Mouse (Mus musculus) E14TG2a.4 (cell line): ENCODE data around the gene Unc5c.

Source experiments
- H3K27me3 ChIP-seq: 2 replicates; pipeline ENCODE4 v1.6.1; 2014; ENCODE audit warnings: low read length, control low read depth; ENCODE audit not compliant: insufficient read depth
- H3K36me3 ChIP-seq: 2 replicates; pipeline ENCODE4 v1.6.1; 2014; ENCODE audit warnings: low read length, control low read depth; ENCODE audit not compliant: insufficient read depth
- H3K4me1 ChIP-seq: replicated peaks from 2 replicates; pipeline ENCODE4 v1.6.1; 2014; ENCODE audit warnings: low read depth, low read length, control low read depth
- H3K4me3 ChIP-seq: replicated peaks from 2 replicates; pipeline ENCODE4 v1.5.1; 2014; ENCODE audit warnings: mild to moderate bottlenecking, low read length
- H3K9me3 ChIP-seq: 2 replicates; pipeline ENCODE4 v1.6.1; 2014; ENCODE audit warnings: low read length, control low read depth
- CTCF ChIP-seq: conservative IDR thresholded peaks from 2 replicates; pipeline ENCODE4 v1.5.1; 2014; ENCODE audit warnings: low read length
- NANOG ChIP-seq: IDR thresholded peaks from 2 replicates; pipeline ENCODE4 v1.6.1; 2014; ENCODE audit warnings: borderline replicate concordance, low read length, mixed read lengths
- POU5F1 ChIP-seq: IDR thresholded peaks from 2 replicates; pipeline ENCODE4 v1.6.1; 2014; ENCODE audit warnings: low read length, borderline replicate concordance

The Unc5c gene

DNA sequence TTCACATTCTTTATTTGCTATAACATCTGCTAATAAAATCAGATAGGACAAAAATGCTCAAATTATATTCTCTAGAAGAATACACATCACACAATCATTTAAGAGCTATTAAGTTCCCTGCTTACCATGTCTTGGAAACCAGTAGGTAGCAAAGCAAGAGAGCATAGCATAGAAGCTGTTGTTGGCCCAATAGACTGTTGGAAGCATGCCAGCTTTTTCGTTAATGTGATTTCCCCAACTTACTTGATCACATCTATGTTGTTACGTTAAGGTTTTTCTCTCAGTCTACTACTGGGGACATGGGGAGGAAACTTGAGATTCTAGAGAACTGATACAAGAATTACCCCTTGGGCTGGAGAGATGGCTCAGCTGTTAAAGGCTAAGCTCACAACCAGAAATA is 133.0 kb downstream of the Unc5c start:
- no peak for TF ChIP-seq NANOG
- TF ChIP-seq POU5F1, result no peak
- no peak for TF ChIP-seq CTCF
- H3K36me3 ChIP-seq, result no peaks in the 10 kb centered on the region

DNA sequence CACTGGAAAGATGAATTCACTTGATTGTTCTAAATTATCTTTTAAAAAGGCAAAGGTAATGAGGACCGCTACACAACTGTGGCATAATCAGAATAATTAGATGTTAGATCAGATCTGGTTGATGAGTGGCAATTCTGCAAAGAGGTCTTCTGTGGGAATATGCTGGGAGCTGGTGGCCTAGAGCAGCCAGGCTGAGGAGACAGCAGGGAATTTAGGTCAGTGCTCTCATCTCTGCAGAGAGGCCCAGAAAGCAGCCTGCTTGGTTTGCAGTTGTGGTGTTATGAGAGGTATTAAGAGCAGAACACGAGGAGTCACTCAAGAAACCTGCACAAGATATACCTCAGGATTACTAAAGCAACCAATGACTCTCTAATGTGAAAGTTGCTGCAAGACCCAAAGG is 133.9 kb downstream of the Unc5c start:
- H3K4me1 ChIP-seq, result peaks cover 11% of the 10 kb centered on the region
- H3K36me3 ChIP-seq, result no peaks in the 10 kb centered on the region
- no peaks in the 10 kb centered on the region for H3K9me3 ChIP-seq
- no peak overlapping the region for H3K4me3 ChIP-seq
- TF ChIP-seq POU5F1, result no peak
- no peak for TF ChIP-seq CTCF
- no peak for TF ChIP-seq NANOG
- no peaks in the 10 kb centered on the region for H3K27me3 ChIP-seq

More for the DNA sequence above, 133.0 kb downstream of the Unc5c start:
- Histone ChIP-seq H3K4me3 (no peak overlapping the region), H3K9me3 (no peaks in the 10 kb centered on the region), H3K4me1 (peaks cover 8% of the 10 kb centered on the region), H3K27me3 (no peaks in the 10 kb centered on the region)

DNA sequence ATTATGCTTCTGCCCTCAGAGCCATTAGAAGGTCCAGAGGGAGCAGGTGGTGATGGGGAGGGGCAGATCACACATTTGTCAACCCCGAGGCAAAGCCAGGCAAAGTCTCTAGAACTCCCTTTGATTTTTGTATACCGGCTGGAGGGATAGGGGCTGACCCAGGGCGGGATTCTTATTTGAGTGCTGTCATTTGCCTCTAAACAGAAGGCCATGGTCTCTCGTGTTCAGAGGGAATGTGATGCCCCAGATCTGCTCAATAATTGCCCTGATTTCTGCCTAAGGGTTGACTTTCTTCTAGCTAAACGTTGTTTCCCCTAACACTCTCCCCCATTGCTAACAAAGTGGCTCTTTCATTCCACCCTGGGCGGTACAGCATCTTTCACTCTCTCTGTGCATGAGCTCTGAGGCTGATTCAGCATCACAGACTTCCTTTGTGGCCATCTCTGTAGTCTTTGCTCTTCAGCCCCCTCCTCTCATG is 136.1 kb downstream of the Unc5c start:
- Histone ChIP-seq H3K27me3 (no peaks in the 10 kb centered on the region), H3K9me3 (no peaks in the 10 kb centered on the region), H3K36me3 (no peaks in the 10 kb centered on the region), H3K4me3 (no peak overlapping the region), H3K4me1 (0 out of 2 replicates have a peak, but pooled peaks cover 3% of the 10 kb centered on the region)
- no peak for TF ChIP-seq POU5F1
- no peak for TF ChIP-seq CTCF
- no peak for TF ChIP-seq NANOG

DNA sequence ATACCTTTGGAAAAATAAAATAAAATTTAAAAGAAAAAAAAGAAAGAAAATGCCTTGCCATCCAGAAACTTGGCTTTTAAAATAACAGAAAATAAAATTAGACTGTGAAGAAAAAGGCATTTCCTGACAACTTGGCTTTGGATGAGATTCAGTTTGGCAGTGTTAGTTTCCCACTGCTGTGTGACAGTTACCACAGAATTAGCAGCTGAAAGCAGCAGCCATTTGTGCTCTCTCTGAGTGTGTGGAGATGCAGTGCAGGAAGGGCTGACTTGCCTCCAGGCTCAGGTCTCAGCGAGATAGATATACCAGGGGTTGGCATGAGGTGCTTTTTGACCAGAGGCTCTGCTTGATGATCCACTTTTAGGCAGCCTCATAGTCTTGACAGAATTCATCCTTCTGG is 151.7 kb downstream of the Unc5c start:
- no peaks in the 10 kb centered on the region for H3K36me3 ChIP-seq
- H3K4me3 ChIP-seq, result no peak overlapping the region
- no peak for TF ChIP-seq NANOG
- no peak for TF ChIP-seq POU5F1
- no peak for TF ChIP-seq CTCF
- H3K27me3 ChIP-seq, result no peaks in the 10 kb centered on the region
- H3K9me3 ChIP-seq, result no peaks in the 10 kb centered on the region
- H3K4me1 ChIP-seq, result no peaks in the 10 kb centered on the region

DNA sequence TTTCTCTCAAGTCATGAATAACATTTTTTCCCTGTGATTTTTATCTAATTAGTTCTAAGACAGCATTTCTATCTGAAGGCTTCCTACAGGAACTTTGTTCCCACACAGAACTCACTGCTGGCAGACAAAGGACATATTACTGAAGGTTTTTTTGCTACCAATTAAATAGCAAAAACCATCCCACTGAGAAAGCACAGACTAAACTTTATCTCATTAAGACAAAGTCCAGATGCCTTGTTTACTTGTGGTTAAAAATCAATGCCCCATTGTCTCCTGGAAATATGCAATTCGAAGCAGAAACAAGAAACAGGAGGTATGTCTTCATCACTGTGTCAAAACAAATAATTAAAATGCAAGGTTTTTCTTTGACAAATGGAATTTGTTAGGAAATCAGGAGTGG is 153.7 kb downstream of the Unc5c start:
- no peaks in the 10 kb centered on the region for H3K9me3 ChIP-seq
- no peak for TF ChIP-seq CTCF
- TF ChIP-seq POU5F1, result no peak
- no peak for TF ChIP-seq NANOG
- no peak overlapping the region for H3K4me3 ChIP-seq

DNA sequence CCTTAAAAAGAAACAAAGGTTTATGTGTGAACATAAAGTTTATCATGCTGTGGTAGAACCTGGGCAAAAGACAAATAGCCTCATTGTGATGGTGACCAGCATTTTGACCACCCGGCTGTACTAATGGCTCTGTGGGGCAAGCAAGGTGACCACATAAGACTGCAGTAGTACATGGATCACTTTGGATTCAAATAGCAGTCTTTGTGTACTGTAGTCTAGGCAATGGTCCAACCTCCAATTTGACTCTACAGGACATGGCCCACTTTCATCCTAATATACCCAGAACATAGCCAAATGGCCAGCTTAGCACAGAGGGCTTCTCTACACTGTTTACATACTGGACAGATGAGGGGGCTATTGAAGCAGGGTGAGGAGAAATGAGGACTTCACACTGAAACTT is 156.5 kb downstream of the Unc5c start:
- H3K9me3 ChIP-seq, result no peaks in the 10 kb centered on the region
- H3K4me3 ChIP-seq, result no peak overlapping the region
- H3K36me3 ChIP-seq, result no peaks in the 10 kb centered on the region
- no peaks in the 10 kb centered on the region for H3K4me1 ChIP-seq
- H3K27me3 ChIP-seq, result no peaks in the 10 kb centered on the region
- TF ChIP-seq NANOG, result no peak
- TF ChIP-seq POU5F1, result no peak
- TF ChIP-seq CTCF, result no peak

More for the DNA sequence above, 153.7 kb downstream of the Unc5c start:
- Histone ChIP-seq H3K36me3 (no peaks in the 10 kb centered on the region), H3K4me1 (no peaks in the 10 kb centered on the region), H3K27me3 (no peaks in the 10 kb centered on the region)

DNA sequence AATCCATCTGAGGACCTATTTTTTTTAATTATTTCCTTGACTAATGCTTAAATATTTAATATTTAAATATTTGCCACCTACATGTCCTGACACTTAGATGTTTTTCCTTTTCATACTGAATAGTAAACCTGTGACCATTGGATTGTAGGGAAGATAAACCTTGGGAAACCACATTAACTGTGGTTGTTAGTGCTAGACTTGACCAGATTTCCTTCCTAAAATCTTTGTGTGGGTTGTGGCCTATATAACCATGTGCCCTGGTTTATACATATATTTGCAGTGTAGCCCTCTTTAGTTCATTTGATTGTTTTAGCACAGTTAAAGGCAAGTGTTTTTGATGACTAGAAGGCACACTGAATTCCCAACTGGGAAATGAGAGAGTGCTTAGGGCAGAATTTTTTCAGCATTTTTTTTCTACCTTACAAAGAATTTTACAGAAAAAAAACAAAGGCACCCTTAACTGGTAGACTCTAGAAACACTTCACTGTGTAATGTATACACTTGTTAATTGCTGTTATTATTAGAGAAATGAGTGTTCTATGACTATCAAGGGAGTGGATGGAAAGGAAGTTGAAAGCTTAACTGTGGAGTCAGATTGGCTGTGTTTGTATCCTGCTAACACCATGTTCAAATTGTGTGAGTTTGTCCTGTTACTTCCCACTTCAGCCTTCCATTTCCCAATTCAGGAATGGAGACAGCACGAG is 162.1 kb downstream of the Unc5c start:
- Histone ChIP-seq H3K4me1 (no peaks in the 10 kb centered on the region), H3K36me3 (no peaks in the 10 kb centered on the region), H3K27me3 (no peaks in the 10 kb centered on the region), H3K9me3 (no peaks in the 10 kb centered on the region), H3K4me3 (no peak overlapping the region)
- TF ChIP-seq NANOG (no peak), CTCF (no peak), POU5F1 (no peak)

DNA sequence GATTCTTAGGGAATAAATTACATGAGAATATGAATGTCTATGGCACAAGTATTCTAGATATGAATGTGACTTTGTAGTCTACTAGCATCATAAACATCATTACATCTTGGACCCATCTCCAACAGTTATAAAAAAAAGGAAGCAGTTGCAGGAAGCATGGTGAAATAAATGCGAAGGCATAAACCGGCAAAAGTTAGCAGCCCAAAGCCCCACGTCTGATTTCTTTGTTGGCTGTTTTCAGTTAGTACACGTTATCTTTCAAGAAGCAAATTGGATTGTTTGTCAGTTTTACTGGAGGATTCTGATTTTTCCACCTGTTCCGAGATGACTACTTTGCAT is 162.6 kb downstream of the Unc5c start:
- no peak for TF ChIP-seq NANOG
- no peak for TF ChIP-seq CTCF
- no peak for TF ChIP-seq POU5F1
- H3K36me3 ChIP-seq, result no peaks in the 10 kb centered on the region
- H3K4me3 ChIP-seq, result no peak overlapping the region
- H3K4me1 ChIP-seq, result no peaks in the 10 kb centered on the region
- H3K9me3 ChIP-seq, result no peaks in the 10 kb centered on the region
- no peaks in the 10 kb centered on the region for H3K27me3 ChIP-seq

DNA sequence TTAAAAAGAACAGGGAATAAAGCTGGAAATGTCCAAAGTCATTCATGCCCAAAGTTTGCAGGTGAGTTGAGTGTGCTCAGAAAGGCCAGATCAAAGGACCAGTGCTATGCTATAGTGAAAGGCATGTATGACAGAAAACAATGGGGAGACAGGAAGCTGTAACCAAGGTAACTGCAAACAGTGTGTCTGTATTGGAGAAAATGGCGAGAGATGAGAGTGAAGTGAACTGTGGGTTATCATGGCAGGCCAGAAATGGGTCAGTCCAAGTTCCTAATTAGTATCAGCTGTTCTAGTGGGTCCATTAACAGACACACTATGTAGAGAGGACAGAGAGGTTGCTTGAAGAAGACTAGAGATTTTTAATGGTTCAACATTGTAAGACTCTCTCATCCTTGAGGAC is 164.4 kb downstream of the Unc5c start:
- Histone ChIP-seq H3K4me3 (no peak overlapping the region), H3K27me3 (no peaks in the 10 kb centered on the region), H3K36me3 (no peaks in the 10 kb centered on the region), H3K9me3 (no peaks in the 10 kb centered on the region), H3K4me1 (no peaks in the 10 kb centered on the region)
- TF ChIP-seq NANOG (no peak), CTCF (no peak), POU5F1 (no peak)

DNA sequence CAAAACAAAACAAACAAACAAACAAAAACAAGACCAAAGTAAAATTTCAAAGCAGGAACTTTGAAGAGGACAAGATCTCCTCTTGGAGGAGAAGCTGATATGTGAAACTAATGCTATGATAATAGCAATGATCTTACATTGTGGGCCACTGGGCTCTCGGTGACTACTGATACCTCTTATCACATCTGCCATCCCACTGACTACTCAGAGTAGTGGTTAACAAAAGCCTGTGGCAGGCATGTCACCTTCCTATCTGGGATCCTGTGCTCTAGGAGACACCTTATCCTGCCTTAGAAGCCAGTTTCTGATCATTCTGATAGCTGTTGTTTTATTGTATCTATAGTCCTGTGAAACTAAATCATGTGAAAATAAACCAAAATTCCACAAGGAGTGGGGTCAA is 172.9 kb downstream of the Unc5c start:
- TF ChIP-seq POU5F1 (no peak), NANOG (no peak), CTCF (no peak)
- Histone ChIP-seq H3K4me1 (no peaks in the 10 kb centered on the region), H3K36me3 (no peaks in the 10 kb centered on the region), H3K27me3 (no peaks in the 10 kb centered on the region), H3K9me3 (no peaks in the 10 kb centered on the region), H3K4me3 (no peak overlapping the region)
